Mouse (Mus musculus) olfactory bulb, adult 2 months (tissue): ENCODE measurements around the gene Slc25a41. TPM values are rescaled to one million over a fixed set of nuclear protein-coding genes. Genes with fewer than 3 reads are reported as not detected.

Source experiments
- H3K27ac ChIP-seq: fragments of 200-500 bp; 2 replicates; pipeline ENCODE4 v1.5.1; 2012; ENCODE audit warnings: low read depth, low read length; ENCODE audit not compliant: insufficient read depth
- H3K4me1 ChIP-seq: fragments of 200-500 bp; 2 replicates; pipeline ENCODE4 v1.6.1; 2012; ENCODE audit warnings: low read length; ENCODE audit not compliant: control insufficient read depth, insufficient read depth
- H3K4me3 ChIP-seq: fragments of 200-500 bp; 2 replicates; pipeline ENCODE4 v1.5.1; 2012; ENCODE audit warnings: mild to moderate bottlenecking, low read depth, low read length, moderate library complexity; ENCODE audit not compliant: insufficient read depth
- CTCF ChIP-seq: fragments of 200-500 bp; IDR thresholded peaks from 2 replicates; pipeline ENCODE4 v1.5.1; 2012; ENCODE audit warnings: low read depth, mild to moderate bottlenecking, low read length, moderate library complexity; ENCODE audit not compliant: insufficient read depth
- POLR2A ChIP-seq: fragments of 200-500 bp; IDR thresholded peaks from 2 replicates; pipeline ENCODE4 v1.6.1; 2012; ENCODE audit warnings: mild to moderate bottlenecking, low read depth, low read length, moderate library complexity; ENCODE audit not compliant: insufficient read depth
- WGBS: fragments of 180-500 bp; shearing (Covaris S2); methylation state at CpG from one replicate; pipeline ENCODE4 v1.1.7; 2018; 5-methylcytosine and 5-hydroxymethylcytosine counted together
- polyA plus RNA-seq: library from polyadenylated mRNA; stranded (reverse); fragments of >200 nt; gene quantifications from 2 replicates; pipeline ENCODE4 v1.2.4, GENCODE M21; 2012; ENCODE audit warnings: low replicate concordance; ENCODE audit not compliant: missing spikeins, insufficient read depth, insufficient read length

The Slc25a41 gene
- polyA plus RNA-seq, 1 experiment: not detected

- Histone ChIP-seq H3K4me3 (no peak overlapping the region), H3K27ac (no peak overlapping the region), H3K4me1 (peaks cover 12% of the 10 kb centered on the region)
- TF ChIP-seq POLR2A: no peak
- no peak for TF ChIP-seq CTCF
- WGBS: 81% methylated on average over 8 of the region's 8 CpGs
Measured at GRCm38 (mm10) chr17:57001228-57001627, 40.2 kb downstream of the Slc25a41 start.

DNA sequence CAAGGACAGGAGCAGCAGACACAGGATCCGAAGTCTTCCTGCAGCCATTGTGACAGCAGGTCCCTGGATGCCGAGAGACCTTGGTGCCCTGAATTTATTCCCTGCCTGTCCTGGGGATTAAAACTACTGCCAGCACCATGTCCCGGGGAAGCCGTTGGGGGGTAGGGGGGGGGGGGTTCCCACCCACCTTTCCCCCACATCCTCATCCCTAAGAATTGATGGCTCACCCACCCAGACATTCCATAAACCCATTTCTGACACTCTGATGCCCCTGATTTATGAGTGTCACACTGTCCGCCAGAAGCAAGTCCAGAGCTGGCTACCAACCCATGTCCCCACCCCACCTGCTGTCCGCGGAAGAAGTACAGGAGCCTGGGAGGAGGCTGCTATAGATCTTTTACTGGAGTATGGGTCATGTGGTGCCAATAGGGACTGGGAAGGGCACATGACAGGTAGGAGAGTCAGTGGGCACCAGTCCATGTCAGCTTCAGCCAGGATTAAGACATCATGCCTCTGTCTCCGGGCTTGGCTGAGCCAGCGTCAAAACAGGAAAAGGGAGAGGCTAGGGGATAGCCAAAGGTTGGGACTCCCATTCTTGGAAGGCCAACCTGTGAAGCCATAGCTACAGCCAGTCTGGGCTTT lies 41.4 kb downstream of the Slc25a41 start, which contains the start of gene Pspn:
Pspn (minus strand) TSS at position 51 of the 642 bp plus-strand sequence.
- Histone ChIP-seq H3K4me3 (no peak within 1 kb of the TSS), H3K4me1 (peaks cover 12% of the 10 kb centered on the region), H3K27ac (no peak within 1 kb of the TSS)
- no peak for TF ChIP-seq POLR2A
- no peak for TF ChIP-seq CTCF
- 79% methylated on average over 9 of the region's 9 CpGs for WGBS

- TF ChIP-seq CTCF (no peak), POLR2A (no peak)
- Histone ChIP-seq H3K27ac (no peak overlapping the region), H3K4me1 (peaks cover 12% of the 10 kb centered on the region), H3K4me3 (no peak overlapping the region)
- WGBS: 93% methylated on average over 9 of the region's 9 CpGs
Measured at GRCm38 (mm10) chr17:56999414-56999813, 42.0 kb downstream of the Slc25a41 start.

- H3K4me3 ChIP-seq: peak within 1 kb of the TSS; percentile 93
- under 1% methylated on average over 38 of the region's 38 CpGs for WGBS
- TF ChIP-seq CTCF (peak; percentile 43; the same call in 1 of the 2 replicates), POLR2A (peak; percentile 79)
- peaks cover 19% of the 10 kb centered on the region for H3K4me1 ChIP-seq
- H3K27ac ChIP-seq: peak within 1 kb of the TSS; percentile 68; the same call in 1 of the 2 replicates
Measured at GRCm38 (mm10) chr17:56997029-56997667, 44.3 kb downstream of the Slc25a41 start, which contains the start of gene Alkbh7. Alkbh7 (plus strand) TSS chr17:56997339.

DNA sequence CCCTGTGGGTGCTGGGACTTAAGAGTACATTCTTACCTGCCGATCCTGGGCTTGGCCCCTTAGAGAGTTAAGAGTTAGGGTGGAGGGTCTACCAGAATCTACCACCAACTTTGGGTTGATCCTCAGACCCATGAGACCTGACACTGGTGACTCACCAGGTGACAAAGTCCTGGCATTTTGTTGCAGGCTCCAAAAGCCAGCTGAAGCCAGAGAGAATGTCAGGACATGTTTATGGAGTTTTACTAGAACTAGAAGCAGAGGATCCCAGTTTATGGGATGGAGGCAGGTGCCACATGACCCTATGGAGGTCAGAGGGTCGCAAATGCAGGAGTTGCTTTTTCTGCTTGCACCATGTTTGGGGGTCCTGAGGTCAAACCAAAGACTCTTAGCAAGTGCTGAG lies 44.9 kb downstream of the Slc25a41 start:
- TF ChIP-seq POLR2A (no peak), CTCF (no peak)
- peaks cover 19% of the 10 kb centered on the region for H3K4me1 ChIP-seq
- peak overlapping the region; percentile 68; the same call in 1 of the 2 replicates for H3K27ac ChIP-seq
- H3K4me3 ChIP-seq: no peak overlapping the region
- WGBS: 69% methylated on average over 2 of the region's 2 CpGs

GRCm38 (mm10) chr17:56995046-56995445 lies 46.4 kb downstream of the Slc25a41 start:
- no peak for TF ChIP-seq CTCF
- no peak for TF ChIP-seq POLR2A
- H3K4me3 ChIP-seq: no peak overlapping the region
- WGBS: 89% methylated on average over 8 of the region's 8 CpGs
- H3K4me1 ChIP-seq: peaks cover 24% of the 10 kb centered on the region
- no peak overlapping the region for H3K27ac ChIP-seq

GRCm38 (mm10) chr17:56990966-56991365 lies 50.5 kb downstream of the Slc25a41 start:
- WGBS: 73% methylated on average over 2 of the region's 2 CpGs
- Histone ChIP-seq H3K4me3 (peak overlapping the region; percentile 71), H3K27ac (no peak overlapping the region), H3K4me1 (peaks cover 12% of the 10 kb centered on the region)
- TF ChIP-seq POLR2A (no peak), CTCF (no peak)

DNA sequence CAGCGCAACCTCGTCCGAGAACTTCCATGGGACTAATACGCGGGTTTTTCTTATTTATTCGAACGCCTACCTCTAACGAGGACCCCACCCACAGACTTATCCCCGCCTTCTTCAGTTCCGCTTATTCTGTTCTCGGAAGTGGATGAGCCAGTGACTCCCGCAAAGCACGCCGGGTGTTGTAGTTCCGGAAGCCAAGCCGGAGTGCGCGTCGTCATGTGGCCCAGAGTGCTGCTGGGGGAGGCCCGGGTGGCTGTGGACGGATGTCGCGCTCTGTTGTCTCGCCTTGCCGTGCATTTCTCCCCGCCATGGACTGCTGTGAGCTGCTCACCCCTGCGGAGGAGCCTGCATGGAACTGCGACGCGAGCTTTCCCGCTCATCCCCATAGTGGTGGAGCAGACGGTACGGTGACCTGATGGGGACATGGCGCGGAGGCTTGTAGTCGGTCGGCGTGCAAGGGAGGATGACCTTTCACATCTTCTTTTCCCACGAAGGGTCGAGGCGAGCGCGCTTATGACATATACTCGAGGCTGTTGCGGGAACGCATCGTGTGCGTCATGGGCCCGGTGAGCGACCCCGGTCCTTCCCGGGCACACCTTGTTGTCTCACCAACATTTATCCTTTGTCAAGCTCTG lies 51.2 kb downstream of the Slc25a41 start, which contains the start of gene Clpp:
Clpp (plus strand) TSS at position 191 of the 632 bp plus-strand sequence.
- Histone ChIP-seq H3K27ac (peak within 1 kb of the TSS; percentile 53), H3K4me3 (peak within 1 kb of the TSS; percentile 71), H3K4me1 (peaks cover 12% of the 10 kb centered on the region)
- TF ChIP-seq CTCF (no peak), POLR2A (peak; percentile 88)
- WGBS: under 1% methylated on average over 52 of the region's 52 CpGs
